Mouse (Mus musculus) spleen, postnatal 10 days (tissue): ENCODE measurements around the gene Lpcat3.
"Not testable (repeated sequence)": the region's sequence is repeated elsewhere in the genome, so short reads cannot be mapped to it uniquely, and the experiment has no call there.

Source experiments
- DNase-seq, 2 experiments: peaks; one replicate each; pipeline ENCODE4 v3.0.0; 2021 to 2022; ENCODE audit warnings: low spot score in 2 of 2

Lpcat3 gene

DNA sequence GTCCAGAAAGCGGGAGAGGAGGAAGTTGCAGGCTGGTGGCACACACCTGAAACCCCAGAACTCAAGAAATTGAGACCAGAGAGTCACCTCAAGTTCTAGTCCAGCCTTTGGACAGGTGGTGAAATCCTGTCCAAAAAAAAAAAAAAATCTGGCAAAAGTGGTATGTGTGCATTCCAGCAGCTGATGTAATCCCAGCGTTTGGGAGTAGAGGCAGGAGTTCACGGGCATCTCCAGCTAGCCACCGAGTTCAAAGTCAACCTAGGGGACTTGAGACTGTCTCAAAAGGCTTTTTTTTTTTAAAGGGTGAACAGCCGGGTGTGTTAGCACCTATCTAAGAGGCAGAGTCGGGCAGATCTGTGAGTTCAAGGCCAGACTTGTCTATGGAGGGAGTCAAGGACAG is 13.3 kb downstream of the Lpcat3 start:
- DNase-seq, result no peak

DNA sequence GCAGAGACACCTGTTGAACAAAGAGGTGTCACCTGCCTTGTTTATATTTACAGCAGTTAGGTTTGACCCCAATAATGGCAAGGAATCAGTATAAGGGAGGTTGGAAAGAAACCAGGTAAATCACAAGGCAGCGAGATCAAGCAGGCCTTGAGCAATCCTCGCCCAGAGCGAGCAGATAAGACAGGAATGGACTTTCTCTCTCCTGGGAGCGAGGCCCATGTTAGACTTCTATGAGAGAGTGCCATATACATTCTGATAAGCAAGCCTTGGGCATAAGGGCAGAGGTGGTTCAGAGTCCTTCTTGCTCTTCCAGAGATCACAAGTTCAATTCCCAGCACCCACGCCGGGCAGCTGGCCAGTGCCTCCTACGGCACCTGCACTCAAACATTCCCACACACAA is 15.9 kb downstream of the Lpcat3 start:
- no peak for DNase-seq

GRCm38 (mm10) chr6:124679486-124679885 is 16.7 kb downstream of the Lpcat3 start:
- no peak for DNase-seq

GRCm38 (mm10) chr6:124682291-124682690 is 19.5 kb downstream of the Lpcat3 start:
- DNase-seq, result not testable (repeated sequence)

GRCm38 (mm10) chr6:124683591-124684417 is 21.0 kb downstream of the Lpcat3 start:
- no peak for DNase-seq

DNA sequence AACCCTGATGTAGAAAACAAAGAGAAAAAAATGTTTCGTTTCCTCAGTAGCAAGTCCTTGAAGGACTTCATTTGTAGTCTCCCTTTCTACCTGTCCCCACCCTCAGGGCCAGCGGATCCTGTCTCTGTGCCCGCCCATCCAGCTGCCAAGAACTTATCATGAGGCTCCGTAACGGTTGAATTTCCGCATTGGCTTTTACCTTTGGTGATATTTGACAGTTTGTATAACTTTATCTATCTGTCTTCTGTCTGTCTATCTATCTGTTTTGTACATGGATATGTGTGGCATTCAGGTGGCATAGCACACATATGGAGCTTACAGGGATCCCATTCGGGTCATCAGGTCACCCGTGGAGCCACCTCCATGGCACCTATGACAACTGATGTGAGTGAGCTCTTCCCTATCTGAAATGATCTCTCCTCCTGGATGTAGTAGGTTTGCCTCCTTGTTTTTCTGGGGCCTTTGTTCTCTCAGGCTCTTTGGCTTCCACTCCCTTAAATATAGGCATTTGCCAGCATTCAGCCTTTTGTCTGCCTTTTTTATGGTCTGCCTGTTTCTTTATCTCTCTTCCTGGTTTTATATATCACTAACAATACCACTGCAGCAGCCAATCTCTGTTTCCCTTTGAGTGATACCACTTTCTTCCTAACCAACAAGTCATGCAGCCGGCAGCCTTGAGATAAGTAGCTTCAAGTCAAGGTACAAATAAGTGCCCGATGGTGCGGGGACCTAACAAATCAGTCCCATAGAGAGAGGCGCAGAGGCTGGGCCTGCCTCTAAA is 23.0 kb downstream of the Lpcat3 start:
- no peak for DNase-seq

DNA sequence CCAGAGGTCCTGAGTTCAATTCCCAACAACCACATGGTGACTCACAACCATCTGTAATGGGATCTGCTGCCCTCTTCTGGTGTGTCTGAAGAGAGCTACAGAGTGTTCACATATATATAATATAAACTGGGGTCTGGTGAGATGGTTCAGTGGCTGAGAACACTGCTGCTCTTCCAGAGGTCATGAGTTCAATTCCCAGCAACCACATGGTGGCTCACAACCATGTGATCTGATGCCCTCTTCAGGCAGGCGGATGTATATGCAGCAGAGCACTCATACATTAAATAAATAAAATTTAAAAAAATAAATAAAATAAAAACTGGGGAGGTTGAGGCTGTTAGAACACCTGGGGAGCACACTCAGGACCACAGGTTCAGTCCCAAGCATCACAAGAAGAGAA is 23.8 kb downstream of the Lpcat3 start:
- not testable (repeated sequence) for DNase-seq

- no peak for DNase-seq
Measured at GRCm38 (mm10) chr6:124688151-124688758, 25.4 kb downstream of the Lpcat3 start.

DNA sequence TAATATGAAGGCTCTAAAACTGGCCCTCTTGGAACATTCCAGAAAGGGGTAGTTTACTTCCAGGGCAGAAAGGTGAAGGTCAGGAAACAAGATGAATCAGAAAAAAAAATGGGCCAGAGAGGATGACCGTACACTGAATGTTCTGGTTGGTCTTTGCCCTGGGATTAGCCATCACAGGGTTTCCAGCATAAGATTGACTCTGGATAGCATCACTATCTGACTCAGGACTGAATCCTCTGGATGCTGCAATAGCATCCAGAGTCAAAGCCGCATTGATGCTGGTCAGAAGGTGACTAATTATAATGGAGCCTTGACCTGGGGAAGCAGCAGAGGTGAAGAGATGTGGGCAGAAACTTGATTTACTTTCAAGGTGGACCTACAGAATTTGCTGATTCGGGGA is 26.2 kb downstream of the Lpcat3 start:
- no peak for DNase-seq

DNA sequence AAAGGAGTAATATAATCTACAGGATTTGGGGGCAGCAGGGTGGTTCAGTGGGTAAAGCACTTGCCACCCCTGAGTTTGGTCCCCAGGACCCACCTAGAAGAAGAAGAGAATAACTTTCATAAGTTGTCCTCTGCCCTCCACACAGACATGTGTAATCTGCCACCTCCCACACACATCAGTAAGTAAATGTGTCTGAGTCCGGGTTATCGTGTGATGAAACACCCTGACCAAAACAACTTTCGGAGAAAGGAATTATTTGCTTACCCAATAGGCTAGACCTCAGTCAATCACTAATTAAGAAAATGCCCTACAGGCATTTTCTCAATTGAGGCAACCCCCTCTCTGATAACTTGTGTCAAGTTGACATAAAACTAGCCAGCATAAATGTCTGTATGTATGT is 27.7 kb downstream of the Lpcat3 start:
- DNase-seq, result no peak

- no peak for DNase-seq
Measured at GRCm38 (mm10) chr6:124693243-124693981, 30.6 kb downstream of the Lpcat3 start.

DNA sequence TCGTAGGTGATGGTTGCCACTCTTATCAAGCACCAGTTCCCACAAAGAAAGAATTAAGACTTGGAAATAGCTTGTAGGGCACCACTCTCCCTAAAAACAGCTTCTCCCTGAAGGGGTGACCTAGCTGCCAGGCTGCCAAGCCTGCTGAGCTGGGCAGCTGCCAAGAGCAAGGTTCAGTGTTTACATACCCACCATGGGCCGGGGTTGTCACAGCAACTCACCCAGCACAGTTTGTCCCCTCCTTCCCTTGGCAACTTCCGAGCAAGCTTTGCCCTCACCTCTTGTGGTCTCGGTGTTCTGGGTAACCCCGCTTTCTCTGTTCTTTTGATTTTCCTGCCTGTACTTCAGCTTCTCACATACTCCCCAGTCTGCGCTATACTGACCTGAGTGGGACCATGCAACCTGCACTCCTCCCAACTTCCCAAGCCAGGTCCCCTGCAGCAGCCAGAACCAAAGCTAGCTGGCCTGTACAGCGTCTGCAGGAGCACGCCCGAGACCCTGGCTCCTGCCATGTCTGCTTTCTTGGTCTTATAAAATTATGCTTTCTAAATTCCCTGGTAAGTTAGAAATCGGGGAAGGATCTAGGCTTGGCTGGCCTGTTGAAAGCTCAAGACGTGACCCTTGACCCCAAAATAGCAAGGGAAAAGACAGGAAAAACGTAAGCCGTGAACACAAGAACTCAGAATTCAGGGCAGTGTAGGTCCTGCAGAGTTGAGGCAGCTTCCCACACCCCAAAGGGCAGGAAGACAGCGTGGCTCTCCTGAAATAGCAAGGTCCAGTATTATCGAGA is 31.5 kb downstream of the Lpcat3 start:
- DNase-seq, result no peak

- no peak for DNase-seq
Measured at GRCm38 (mm10) chr6:124696441-124697150, 33.8 kb downstream of the Lpcat3 start.

- no peak for DNase-seq
Measured at GRCm38 (mm10) chr6:124698751-124699150, 35.9 kb downstream of the Lpcat3 start.

DNA sequence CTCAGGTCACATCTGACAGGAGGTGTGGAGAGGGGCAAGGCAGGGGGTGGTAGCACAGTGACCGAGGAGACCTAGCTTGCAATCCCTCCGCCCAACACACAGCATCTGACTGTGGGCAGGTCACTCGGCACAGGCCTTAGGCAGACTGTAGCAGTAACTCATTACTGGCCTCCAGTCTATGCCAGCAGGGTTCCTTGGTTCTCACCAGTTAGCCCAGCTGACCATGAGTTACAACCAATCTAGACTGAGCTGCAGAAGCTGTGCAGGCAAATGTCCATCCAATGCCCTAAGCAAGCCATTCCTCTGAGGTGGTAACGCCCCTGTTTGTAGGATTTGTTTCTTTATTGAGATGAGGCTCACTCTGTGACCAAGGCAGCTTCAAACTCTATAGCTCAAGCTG is 36.5 kb downstream of the Lpcat3 start:
- DNase-seq, result no peak

DNA sequence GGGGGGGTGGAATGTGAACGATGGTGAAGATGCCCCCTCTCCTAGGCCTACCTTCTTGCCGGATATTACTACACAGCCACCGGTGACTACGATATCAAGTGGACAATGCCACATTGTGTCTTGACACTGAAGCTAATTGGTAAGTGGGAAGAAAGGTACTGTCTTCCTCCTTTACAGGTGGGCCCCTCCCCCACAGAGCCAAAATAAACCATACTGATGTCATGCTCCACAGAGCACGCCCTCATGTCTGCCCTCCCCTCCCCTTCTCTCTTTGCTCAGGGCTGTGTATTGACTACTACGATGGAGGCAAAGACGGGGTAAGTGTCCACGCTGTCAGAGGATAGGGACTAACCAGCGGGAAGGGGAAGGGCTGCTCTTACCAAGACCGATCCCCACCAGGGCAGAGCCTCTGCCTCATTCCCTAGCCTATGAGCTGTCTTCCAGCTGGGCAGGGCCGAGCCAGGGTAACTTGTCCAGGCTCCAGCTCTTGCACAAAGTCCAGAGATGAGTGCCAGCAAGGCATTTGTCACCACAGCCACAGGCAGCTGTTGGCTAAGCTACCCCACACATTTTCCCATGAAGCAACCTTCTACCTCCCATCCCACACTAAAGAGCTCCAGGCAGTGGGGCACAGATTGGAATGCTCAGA is 37.3 kb downstream of the Lpcat3 start:
- DNase-seq, result no peak

GRCm38 (mm10) chr6:124701338-124701737 is 38.5 kb downstream of the Lpcat3 start:
- peak in 1 of 2 experiments; percentile 55 for DNase-seq

DNA sequence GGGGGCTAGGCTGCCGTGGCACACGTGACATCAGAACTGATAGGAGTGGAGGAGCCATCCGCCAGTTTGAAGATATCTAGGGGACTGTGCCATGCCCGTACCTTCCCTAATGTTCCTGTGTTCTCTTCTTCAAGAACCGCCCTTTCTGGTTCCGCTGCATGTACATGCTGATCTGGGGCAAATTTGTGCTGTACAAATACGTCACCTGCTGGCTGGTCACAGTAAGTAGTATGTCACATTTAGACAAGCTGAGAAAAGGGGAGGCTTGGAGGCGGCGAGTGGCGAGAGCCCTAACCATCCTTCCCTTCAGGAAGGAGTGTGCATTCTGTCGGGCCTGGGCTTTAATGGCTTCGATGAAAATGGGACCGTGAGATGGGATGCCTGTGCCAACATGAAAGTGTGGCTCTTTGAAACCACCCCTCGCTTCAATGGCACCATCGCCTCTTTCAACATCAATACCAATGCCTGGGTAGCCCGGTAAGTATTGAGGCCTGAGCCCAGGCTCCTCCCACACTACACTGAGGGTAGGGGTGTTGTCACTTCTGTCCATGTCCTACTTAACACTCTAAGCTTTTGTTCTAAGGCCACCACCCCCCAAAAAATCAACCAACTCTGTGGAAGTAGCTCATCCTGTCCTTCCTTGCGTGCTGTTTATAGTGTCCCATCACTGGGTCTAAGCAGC is 39.4 kb downstream of the Lpcat3 start:
- no peak for DNase-seq

- DNase-seq, result peak; percentile 70 to 84
Measured at GRCm38 (mm10) chr6:124702784-124703103, 39.9 kb downstream of the Lpcat3 start.
